Mouse (Mus musculus) liver, embryonic 15.5 days (tissue): ENCODE measurements around the gene Zfyve27. TPM values are rescaled to one million over a fixed set of nuclear protein-coding genes. Genes with fewer than 3 reads are reported as not detected.

Source experiments
- ATAC-seq: fragments of 200-750 bp; cut with Nextera tagmentation; 2 replicates; pipeline ENCODE4 v1.8.0; 2017; ENCODE audit warnings: moderate number of reproducible peaks, mild to moderate bottlenecking, moderate library complexity; ENCODE audit not compliant: insufficient read depth
- H3K27ac ChIP-seq: fragments of 300-500 bp; sonication (generic); replicated peaks from 2 replicates; pipeline ENCODE4 v1.5.1; 2015; ENCODE audit warnings: mild to moderate bottlenecking, inconsistent platforms
- H3K27me3 ChIP-seq: fragments of 300-500 bp; sonication (generic); 2 replicates; pipeline ENCODE4 v1.6.1; 2015; ENCODE audit warnings: mild to moderate bottlenecking, inconsistent platforms
- H3K36me3 ChIP-seq: fragments of 300-500 bp; sonication (generic); replicated peaks from 2 replicates; pipeline ENCODE4 v1.6.1; 2015; ENCODE audit warnings: moderate library complexity, mild to moderate bottlenecking, inconsistent platforms
- H3K4me1 ChIP-seq: fragments of 300-500 bp; sonication (generic); replicated peaks from 2 replicates; pipeline ENCODE4 v1.6.1; 2015; ENCODE audit warnings: inconsistent platforms
- H3K4me2 ChIP-seq: fragments of 300-500 bp; sonication (generic); 2 replicates; pipeline ENCODE4 v1.6.1; 2015; ENCODE audit warnings: moderate library complexity, mild to moderate bottlenecking, inconsistent platforms
- H3K4me3 ChIP-seq: fragments of 300-500 bp; sonication (generic); replicated peaks from 2 replicates; pipeline ENCODE4 v1.5.1; 2015; ENCODE audit warnings: mild to moderate bottlenecking, inconsistent platforms
- H3K9ac ChIP-seq: fragments of 300-500 bp; sonication (generic); 2 replicates; pipeline ENCODE4 v1.6.1; 2015; ENCODE audit warnings: moderate library complexity, mild to moderate bottlenecking, inconsistent platforms
- H3K9me3 ChIP-seq: fragments of 300-500 bp; sonication (generic); replicated peaks from 2 replicates; pipeline ENCODE4 v1.6.1; 2016; ENCODE audit warnings: inconsistent platforms
- WGBS: fragments of 180-500 bp; shearing (Covaris S2); methylation state at CpG from one replicate; pipeline ENCODE4 v1.1.7; 2015; ENCODE audit warnings: mixed read lengths; ENCODE audit not compliant: insufficient replicate concordance; 5-methylcytosine and 5-hydroxymethylcytosine counted together
- polyA plus RNA-seq: library from polyadenylated mRNA; unstranded; fragments of >200 nt; fragmentation: Nextera tagmentation; extraction: Ambion mirVana; gene quantifications from 2 replicates; pipeline ENCODE4 v1.2.1, GENCODE M21; 2015

Zfyve27 gene
- polyA plus RNA-seq, 1 experiment from 2014 or later = 8.8 TPM

- peaks cover 18% of the 10 kb centered on the region for H3K4me1 ChIP-seq
- no peaks in the 10 kb centered on the region for H3K36me3 ChIP-seq
- H3K9me3 ChIP-seq = no peaks in the 10 kb centered on the region
- no peak overlapping the region for H3K4me3 ChIP-seq
- no peak overlapping the region for H3K9ac ChIP-seq
- H3K27me3 ChIP-seq = peaks cover 8% of the 10 kb centered on the region; the same call in 1 of the 2 replicates
- 0 out of 2 replicates have a peak overlapping the region, but pooled peaks have one; percentile 45 for H3K4me2 ChIP-seq
- ATAC-seq = no peak
- 0 out of 2 replicates have a peak overlapping the region, but pooled peaks have one; percentile 45 for H3K27ac ChIP-seq
- WGBS = 35% methylated on average over 12 of the region's 12 CpGs
Observed at GRCm38 (mm10) chr19:42157493-42158237, 6.1 kb upstream of the Zfyve27 start.

- 19% methylated on average over 13 of the region's 13 CpGs for WGBS
- no peak overlapping the region for H3K9ac ChIP-seq
- no peak for ATAC-seq
Observed at GRCm38 (mm10) chr19:42158246-42159017, 5.3 kb upstream of the Zfyve27 start.

GRCm38 (mm10) chr19:42164188-42164587 lies 437 bp downstream of the Zfyve27 start:
- WGBS = 52% methylated on average over 7 of the region's 7 CpGs
- Histone ChIP-seq H3K27ac (no peak overlapping the region), H3K4me3 (no peak overlapping the region), H3K4me1 (peaks cover 13% of the 10 kb centered on the region), H3K9ac (no peak overlapping the region), H3K27me3 (peaks cover 43% of the 10 kb centered on the region), H3K9me3 (no peaks in the 10 kb centered on the region), H3K36me3 (no peaks in the 10 kb centered on the region), H3K4me2 (no peak overlapping the region)
- no peak for ATAC-seq

More at GRCm38 (mm10) chr19:42158246-42159017, 5.3 kb upstream of the Zfyve27 start:
- Histone ChIP-seq H3K27me3 (peaks cover 9% of the 10 kb centered on the region; the same call in 1 of the 2 replicates), H3K27ac (no peak overlapping the region), H3K4me2 (peak overlapping the region; percentile 45), H3K4me1 (peaks cover 18% of the 10 kb centered on the region), H3K9me3 (no peaks in the 10 kb centered on the region), H3K36me3 (no peaks in the 10 kb centered on the region), H3K4me3 (no peak overlapping the region)

- WGBS = 3% methylated on average over 12 of the region's 12 CpGs
- H3K4me2 ChIP-seq = peak overlapping the region; percentile 55
- peaks cover 29% of the 10 kb centered on the region for H3K4me1 ChIP-seq
- H3K4me3 ChIP-seq = peak overlapping the region; percentile 29
- no peaks in the 10 kb centered on the region for H3K36me3 ChIP-seq
- H3K27me3 ChIP-seq = peaks cover 50% of the 10 kb centered on the region
- no peaks in the 10 kb centered on the region for H3K9me3 ChIP-seq
- H3K9ac ChIP-seq = peak overlapping the region; percentile 14; the same call in 1 of the 2 replicates
- no peak for ATAC-seq
- no peak overlapping the region for H3K27ac ChIP-seq
Observed at GRCm38 (mm10) chr19:42166130-42166529, 2.4 kb downstream of the Zfyve27 start.

GRCm38 (mm10) chr19:42166766-42167165 lies 3.0 kb downstream of the Zfyve27 start:
- peaks cover 50% of the 10 kb centered on the region for H3K27me3 ChIP-seq
- no peak for ATAC-seq
- H3K4me1 ChIP-seq = peaks cover 35% of the 10 kb centered on the region
- no peak overlapping the region for H3K4me3 ChIP-seq
- 38% methylated on average over 3 of the region's 3 CpGs for WGBS
- no peaks in the 10 kb centered on the region for H3K9me3 ChIP-seq
- H3K4me2 ChIP-seq = no peak overlapping the region
- H3K9ac ChIP-seq = no peak overlapping the region
- H3K36me3 ChIP-seq = no peaks in the 10 kb centered on the region
- no peak overlapping the region for H3K27ac ChIP-seq

GRCm38 (mm10) chr19:42167489-42167888 lies 3.7 kb downstream of the Zfyve27 start:
- Histone ChIP-seq H3K4me2 (no peak overlapping the region), H3K4me3 (no peak overlapping the region), H3K9ac (no peak overlapping the region), H3K27me3 (peaks cover 50% of the 10 kb centered on the region), H3K36me3 (no peaks in the 10 kb centered on the region), H3K9me3 (no peaks in the 10 kb centered on the region), H3K4me1 (peaks cover 39% of the 10 kb centered on the region), H3K27ac (no peak overlapping the region)
- ATAC-seq = no peak
- 64% methylated on average over 9 of the region's 9 CpGs for WGBS

- peak overlapping the region; percentile 79 for H3K27ac ChIP-seq
- H3K4me3 ChIP-seq = peak overlapping the region; percentile 92
- peaks cover 46% of the 10 kb centered on the region for H3K4me1 ChIP-seq
- WGBS = 34% methylated on average over 10 of the region's 10 CpGs
- H3K9ac ChIP-seq = peak overlapping the region; percentile 37; the same call in 1 of the 2 replicates
- peak; percentile 20; the same call in 1 of the 2 replicates for ATAC-seq
- H3K36me3 ChIP-seq = no peaks in the 10 kb centered on the region
- H3K4me2 ChIP-seq = peak overlapping the region; percentile 90
- H3K9me3 ChIP-seq = no peaks in the 10 kb centered on the region
- peaks cover 41% of the 10 kb centered on the region for H3K27me3 ChIP-seq
Observed at GRCm38 (mm10) chr19:42169322-42169975, 5.7 kb downstream of the Zfyve27 start.

GRCm38 (mm10) chr19:42170025-42170969 lies 6.5 kb downstream of the Zfyve27 start:
- Histone ChIP-seq H3K4me3 (peak overlapping the region; percentile 92), H3K9me3 (no peaks in the 10 kb centered on the region), H3K9ac (peak overlapping the region; percentile 89), H3K4me1 (peaks cover 46% of the 10 kb centered on the region), H3K4me2 (peak overlapping the region; percentile 90), H3K27ac (peak overlapping the region; percentile 79), H3K36me3 (no peaks in the 10 kb centered on the region), H3K27me3 (peaks cover 32% of the 10 kb centered on the region)
- ATAC-seq = peak; percentile 91
- 1% methylated on average over 56 of the region's 56 CpGs for WGBS

GRCm38 (mm10) chr19:42176841-42177240 lies 13.1 kb downstream of the Zfyve27 start:
- Histone ChIP-seq H3K27ac (peak overlapping the region; percentile 24), H3K9me3 (no peaks in the 10 kb centered on the region), H3K36me3 (peaks cover 30% of the 10 kb centered on the region), H3K9ac (no peak overlapping the region), H3K4me3 (no peak overlapping the region), H3K27me3 (no peaks in the 10 kb centered on the region), H3K4me2 (peak overlapping the region; percentile 19), H3K4me1 (peaks cover 32% of the 10 kb centered on the region)
- WGBS = 20% methylated on average over 7 of the region's 7 CpGs
- ATAC-seq = peak; percentile 73; the same call in 1 of the 2 replicates

GRCm38 (mm10) chr19:42177461-42177860 lies 13.7 kb downstream of the Zfyve27 start:
- peak overlapping the region; percentile 24 for H3K27ac ChIP-seq
- H3K4me1 ChIP-seq = peaks cover 29% of the 10 kb centered on the region
- no peak overlapping the region for H3K4me3 ChIP-seq
- no peaks in the 10 kb centered on the region for H3K9me3 ChIP-seq
- 19% methylated on average over 2 of the region's 2 CpGs for WGBS
- no peaks in the 10 kb centered on the region for H3K27me3 ChIP-seq
- H3K9ac ChIP-seq = 0 out of 2 replicates have a peak overlapping the region, but pooled peaks have one; percentile 4
- peak overlapping the region; percentile 19 for H3K4me2 ChIP-seq
- peak; percentile 55 for ATAC-seq
- peaks cover 36% of the 10 kb centered on the region for H3K36me3 ChIP-seq
